ENCODE assay signal across 21 mouse cellular contexts in genomic region chr11:61537362-61537761, GRCm38 (mm10). TPM values are rescaled to one million over a fixed set of nuclear protein-coding genes. Genes with fewer than 3 reads are reported as not detected.
A peak's percentile ranks its signal among the peaks of the same experiment; 100 is the strongest.
DNase-seq lines count a peak whose midpoint lies in the region; ATAC-seq and TF ChIP-seq lines count a peak whose summit lies in the region.
"Had no signal": no experiment of that assay in that cellular context is flagged by ENCODE, and none has a peak within 500 bp of the region (broad histone marks: within the 10 kb centered on the region; RNA-seq: fewer than 3 reads in every experiment).

No protein-coding gene starts in this region.

- ATAC-seq in heart, embryonic 11.5 days (replicated peaks; ENCODE audit: insufficient number of reproducible peaks, low FRiP score, low TSS enrichment) = no peak
- no peak for ATAC-seq in liver, embryonic 11.5 days (replicated peaks; ENCODE audit: low FRiP score)
- ATAC-seq: hindbrain, embryonic 16.5 days; liver, embryonic 12.5 days had no signal

- H3K4me2 ChIP-seq in heart, embryonic 11.5 days = no peak overlapping the region
- no peak overlapping the region for H3K4me2 ChIP-seq in liver, embryonic 11.5 days
- H3K4me2 ChIP-seq: embryonic facial prominence, embryonic 15.5 days; liver, embryonic 12.5 days; lung, embryonic 14.5 days; midbrain, embryonic 12.5 days had no signal

- no peak for TF ChIP-seq CTCF in heart, adult 2 months (IDR thresholded peaks at IDR 0.05)
- no peak for TF ChIP-seq CTCF in liver, adult 2 months (IDR thresholded peaks at IDR 0.05; ENCODE audit: low read depth, low read length)

- H3K9me3 ChIP-seq in heart, embryonic 11.5 days (replicated peaks; ENCODE audit: control insufficient read depth, low read length) = no peaks in the 10 kb centered on the region
- no peaks in the 10 kb centered on the region for H3K9me3 ChIP-seq in liver, embryonic 11.5 days (ENCODE audit: control insufficient read depth, low read length)
- H3K9me3 ChIP-seq: embryonic facial prominence, embryonic 15.5 days; liver, embryonic 12.5 days; midbrain, embryonic 12.5 days had no signal

- no peak for TF ChIP-seq EP300 in heart, adult 2 months (IDR thresholded peaks at IDR 0.05; ENCODE audit: insufficient read depth, low read depth, low read length)

- peaks cover 44% of the 10 kb centered on the region for H3K36me3 ChIP-seq in heart, adult 2 months (ENCODE audit: control insufficient read depth, insufficient read depth, low read length)
- peaks cover 4% of the 10 kb centered on the region; the same call in 1 of the 2 replicates for H3K36me3 ChIP-seq in heart, embryonic 11.5 days (ENCODE audit: control insufficient read depth, insufficient read depth, low read length)
- H3K36me3 ChIP-seq in liver, adult 2 months (ENCODE audit: control insufficient read depth, insufficient read depth, low read length) = no peaks in the 10 kb centered on the region
- no peaks in the 10 kb centered on the region for H3K36me3 ChIP-seq in liver, embryonic 11.5 days (ENCODE audit: control insufficient read depth, insufficient read depth, low read length)
- H3K36me3 ChIP-seq: liver, embryonic 12.5 days had no signal

- no peaks in the 10 kb centered on the region for H3K79me2 ChIP-seq in heart, adult 2 months (replicated peaks; ENCODE audit: control insufficient read depth, insufficient read depth, low read length)
- no peaks in the 10 kb centered on the region; the same call in 1 of the 2 replicates for H3K79me2 ChIP-seq in liver, adult 2 months (ENCODE audit: control insufficient read depth, insufficient read depth, low read length)

- TF ChIP-seq POLR2A in heart, adult 2 months (IDR thresholded peaks at IDR 0.05; ENCODE audit: insufficient read depth, low read depth, low read length) = no peak
- TF ChIP-seq POLR2A in liver, adult 2 months (IDR thresholded peaks at IDR 0.05; ENCODE audit: extremely low read depth, insufficient read depth, low read length) = no peak

- WGBS in heart, adult 2 months = 69% methylated on average over 3 of the region's 3 CpGs
- 73% methylated on average over 3 of the region's 3 CpGs for WGBS in heart, embryonic 11.5 days (ENCODE audit: insufficient replicate concordance)
- WGBS in liver, adult 2 months = 88% methylated on average over 3 of the region's 3 CpGs
- 80% methylated on average over 3 of the region's 3 CpGs for WGBS in liver, embryonic 11.5 days

- peak overlapping the region; percentile 62 for H3K27ac ChIP-seq in heart, adult 2 months
- no peak overlapping the region for H3K27ac ChIP-seq in heart, embryonic 11.5 days (ENCODE audit: low read depth, low read length)
- peak overlapping the region; percentile 40 for H3K27ac ChIP-seq in liver, adult 2 months (replicated peaks; ENCODE audit: insufficient read depth, low read depth, low read length)
- no peak overlapping the region for H3K27ac ChIP-seq in liver, embryonic 11.5 days (ENCODE audit: low read depth, low read length)
- H3K27ac ChIP-seq in brown adipose tissue, adult 24 weeks (replicated peaks; ENCODE audit: low read depth, low read length) = peak overlapping the region; percentile 73
- H3K27ac ChIP-seq: embryonic facial prominence, embryonic 15.5 days; liver, embryonic 12.5 days; midbrain, embryonic 12.5 days had no signal

- no peak overlapping the region for H3K4me3 ChIP-seq in heart, adult 2 months
- no peak overlapping the region for H3K4me3 ChIP-seq in heart, embryonic 11.5 days (ENCODE audit: low read depth, low read length)
- no peak overlapping the region for H3K4me3 ChIP-seq in liver, adult 2 months (ENCODE audit: insufficient read depth, low read depth, low read length)
- H3K4me3 ChIP-seq in liver, embryonic 11.5 days (ENCODE audit: low read depth, low read length) = no peak overlapping the region
- no peak overlapping the region for H3K4me3 ChIP-seq in brown adipose tissue, adult 24 weeks (ENCODE audit: insufficient read depth, low read depth, low read length)
- H3K4me3 ChIP-seq: embryonic facial prominence, embryonic 15.5 days; liver, embryonic 12.5 days; midbrain, embryonic 12.5 days had no signal

- no peaks in the 10 kb centered on the region for H3K27me3 ChIP-seq in heart, adult 2 months (ENCODE audit: control insufficient read depth, insufficient read depth, low read length)
- H3K27me3 ChIP-seq in heart, embryonic 11.5 days (ENCODE audit: control insufficient read depth, insufficient read depth, low read length) = no peaks in the 10 kb centered on the region
- no peaks in the 10 kb centered on the region for H3K27me3 ChIP-seq in liver, adult 2 months (ENCODE audit: control insufficient read depth, insufficient read depth, low read length)
- no peaks in the 10 kb centered on the region for H3K27me3 ChIP-seq in liver, embryonic 11.5 days (replicated peaks; ENCODE audit: control insufficient read depth, insufficient read depth, low read length)
- H3K27me3 ChIP-seq: embryonic facial prominence, embryonic 15.5 days; midbrain, embryonic 12.5 days had no signal

- H3K9ac ChIP-seq in heart, adult 2 months (ENCODE audit: low read depth, low read length) = no peak overlapping the region
- no peak overlapping the region for H3K9ac ChIP-seq in heart, embryonic 11.5 days (ENCODE audit: low read depth, low read length)
- no peak overlapping the region for H3K9ac ChIP-seq in liver, adult 2 months (ENCODE audit: low read depth, low read length)
- H3K9ac ChIP-seq in liver, embryonic 11.5 days (ENCODE audit: low read depth, low read length) = no peak overlapping the region
- H3K9ac ChIP-seq: embryonic facial prominence, embryonic 15.5 days; liver, embryonic 12.5 days; lung, embryonic 14.5 days; midbrain, embryonic 12.5 days had no signal

- no peak for DNase-seq in heart, adult 2 months
- no peak for DNase-seq in liver, adult 2 months (ENCODE audit: extremely low read depth, low read depth, low spot score)
- DNase-seq in liver, embryonic 11.5 days (ENCODE audit: low spot score) = no peak
- DNase-seq in left cerebral cortex, postnatal 14 days (ENCODE audit: low spot score in 2 of 2) = peak; percentile 39 to 49
- DNase-seq in thymus, postnatal 14 days = no peak
- no peak for DNase-seq in spleen, adult 18-20 months
- DNase-seq: adrenal gland, postnatal 25 days; cerebellum, adult 9-11 months; embryo, embryonic 11 days; gastrocnemius, postnatal 10 days; kidney, adult 2 months; kidney, postnatal 25 days; lung, embryonic 14.5 days; lung, postnatal 4 days had no signal

- H3K4me1 ChIP-seq in heart, adult 2 months (ENCODE audit: control insufficient read depth, insufficient read depth, low read length) = peaks cover 35% of the 10 kb centered on the region
- H3K4me1 ChIP-seq in heart, embryonic 11.5 days (ENCODE audit: control insufficient read depth, insufficient read depth, low read length) = peaks cover 8% of the 10 kb centered on the region; the same call in 1 of the 2 replicates
- peaks cover 14% of the 10 kb centered on the region for H3K4me1 ChIP-seq in liver, adult 2 months (ENCODE audit: control insufficient read depth, insufficient read depth, low read length)
- no peaks in the 10 kb centered on the region; the same call in 1 of the 2 replicates for H3K4me1 ChIP-seq in liver, embryonic 11.5 days (replicated peaks; ENCODE audit: control insufficient read depth, insufficient read depth, low read length)
- peaks cover 60% of the 10 kb centered on the region for H3K4me1 ChIP-seq in brown adipose tissue, adult 24 weeks (ENCODE audit: control insufficient read depth, insufficient read depth, insufficient read length, low read length)
- H3K4me1 ChIP-seq: embryonic facial prominence, embryonic 15.5 days; midbrain, embryonic 12.5 days had no signal

- intact Hi-C loops in heart, adult 2 months (cut with DNase I) = no loop called here
- intact Hi-C loops in left cerebral cortex, postnatal 14 days (cut with DNase I) = loop anchor here (5.0 kb wide), 1 partner anchor 35 kb away; no protein-coding TSS in a partner anchor

RNA-seq across cellular contexts. Expression of gene B9d1, which starts 32.4 kb away (rescaled TPM):
- total RNA-seq in heart, adult 2 months (2021) = 1 to 10 TPM; 8.0 to 9.3 TPM
- polyA plus RNA-seq in heart, adult 2 months (2012; rRNA removed) = 10.6 and 15.6 TPM in 2 replicates
- 13.3 and 14.5 TPM in 2 replicates for polyA plus RNA-seq in heart, embryonic 11.5 days (2014; fragmentation: Nextera tagmentation; extraction: Ambion mirVana)
- 1.1 and 1.7 TPM in 2 replicates for total RNA-seq in liver, adult 2 months (2014; rRNA removed)
- 1.7 and 2.2 TPM in 2 replicates for polyA plus RNA-seq in liver, adult 2 months (2012; rRNA removed)
- 10.2 and 11.1 TPM in 2 replicates for polyA plus RNA-seq in liver, embryonic 11.5 days (2014; fragmentation: Nextera tagmentation; extraction: Ambion mirVana)
- 7.5 and 8.2 TPM in 2 replicates for polyA plus RNA-seq in brown adipose tissue, adult 24 weeks (2012; ENCODE audit: insufficient read depth, insufficient read length, missing spikeins)
- 10 to 100 TPM; 38.0 to 44.1 TPM for total RNA-seq in left cerebral cortex, postnatal 14 days (2021)

RNA-seq across cellular contexts. Expression of gene Epn2, which starts 42.1 kb away (rescaled TPM):
- 10 to 100 TPM; 23.1 to 24.9 TPM for total RNA-seq in heart, adult 2 months (2021)
- 20.4 and 29.2 TPM in 2 replicates for polyA plus RNA-seq in heart, adult 2 months (2012; rRNA removed)
- polyA plus RNA-seq in heart, embryonic 11.5 days (2014; fragmentation: Nextera tagmentation; extraction: Ambion mirVana) = 23.3 and 23.7 TPM in 2 replicates
- 5.7 and 6.1 TPM in 2 replicates for total RNA-seq in liver, adult 2 months (2014; rRNA removed)
- polyA plus RNA-seq in liver, adult 2 months (2012; rRNA removed) = 3.2 and 4.5 TPM in 2 replicates
- 9.2 and 9.3 TPM in 2 replicates for polyA plus RNA-seq in liver, embryonic 11.5 days (2014; fragmentation: Nextera tagmentation; extraction: Ambion mirVana)
- polyA plus RNA-seq in brown adipose tissue, adult 24 weeks (2012; ENCODE audit: insufficient read depth, insufficient read length, missing spikeins) = 20.2 and 29.1 TPM in 2 replicates
- total RNA-seq in left cerebral cortex, postnatal 14 days (2021) = 100 to 1,000 TPM; 115 TPM

RNA-seq across cellular contexts. Expression of gene Mapk7, which starts 43.2 kb away (rescaled TPM):
- 1 to 10 TPM; 5.5 to 6.0 TPM for total RNA-seq in heart, adult 2 months (2021)
- polyA plus RNA-seq in heart, adult 2 months (2012; rRNA removed) = 11.9 and 12.6 TPM in 2 replicates
- polyA plus RNA-seq in heart, embryonic 11.5 days (2014; fragmentation: Nextera tagmentation; extraction: Ambion mirVana) = 22.3 and 25.8 TPM in 2 replicates
- 1.2 and 1.4 TPM in 2 replicates for total RNA-seq in liver, adult 2 months (2014; rRNA removed)
- polyA plus RNA-seq in liver, adult 2 months (2012; rRNA removed) = 1.7 and 4.7 TPM in 2 replicates
- 25.1 and 27.6 TPM in 2 replicates for polyA plus RNA-seq in liver, embryonic 11.5 days (2014; fragmentation: Nextera tagmentation; extraction: Ambion mirVana)
- polyA plus RNA-seq in brown adipose tissue, adult 24 weeks (2012; ENCODE audit: insufficient read depth, insufficient read length, missing spikeins) = 3.0 and 3.7 TPM in 2 replicates
- 10 to 100 TPM; 30.5 to 32.4 TPM for total RNA-seq in left cerebral cortex, postnatal 14 days (2021)

RNA-seq across cellular contexts. Expression of gene Mfap4, which starts 52.1 kb away (rescaled TPM):
- total RNA-seq in heart, adult 2 months (2021) = 10 to 100 TPM; 18.4 to 22.9 TPM
- 125 and 143 TPM in 2 replicates for polyA plus RNA-seq in heart, adult 2 months (2012; rRNA removed)
- polyA plus RNA-seq in heart, embryonic 11.5 days (2014; fragmentation: Nextera tagmentation; extraction: Ambion mirVana) = 57.6 and 58.4 TPM in 2 replicates
- total RNA-seq in liver, adult 2 months (2014; rRNA removed) = 0.28 and 0.81 TPM in 2 replicates
- polyA plus RNA-seq in liver, adult 2 months (2012; rRNA removed) = 4.2 and 6.5 TPM in 2 replicates
- 36.5 and 39.1 TPM in 2 replicates for polyA plus RNA-seq in liver, embryonic 11.5 days (2014; fragmentation: Nextera tagmentation; extraction: Ambion mirVana)
- 1.8 and 2.0 TPM in 2 replicates for polyA plus RNA-seq in brown adipose tissue, adult 24 weeks (2012; ENCODE audit: insufficient read depth, insufficient read length, missing spikeins)
- total RNA-seq in left cerebral cortex, postnatal 14 days (2021) = 10 to 100 TPM; 11.1 to 11.6 TPM
- polyA plus RNA-seq: C2C12 had no signal

Comparison
In these comparisons a context has a peak if more than half of its experiments do, and no peak if none do; other contexts are left out.
1. H3K27ac ChIP-seq: peak in heart, adult 2 months (single experiment), liver, adult 2 months (single experiment) and brown adipose tissue, adult 24 weeks (single experiment); none in heart, embryonic 11.5 days (single experiment) and liver, embryonic 11.5 days (single experiment).
2. DNase-seq: peak in left cerebral cortex, postnatal 14 days (2 of 2); none in heart, adult 2 months (0 of 2), liver, adult 2 months (single experiment), liver, embryonic 11.5 days (single experiment), thymus, postnatal 14 days (single experiment) and spleen, adult 18-20 months (0 of 2).